Mouse (Mus musculus) cerebellum, adult 11 months (tissue): ENCODE data around the gene Cux1.

Experiments used
- DNase-seq: peaks from one replicate; pipeline ENCODE4 v3.0.0; 2022

Gene Cux1

GRCm38 (mm10) chr5:136420342-136420741 is 146.9 kb downstream of the Cux1 start:
- no peak for DNase-seq

- no peak for DNase-seq
Measured at GRCm38 (mm10) chr5:136417891-136418290, 149.4 kb downstream of the Cux1 start.

GRCm38 (mm10) chr5:136414479-136414878 is 152.8 kb downstream of the Cux1 start:
- no peak for DNase-seq

- DNase-seq, result no peak
Measured at GRCm38 (mm10) chr5:136410681-136411181, 156.6 kb downstream of the Cux1 start.

- DNase-seq, result no peak
Measured at GRCm38 (mm10) chr5:136406357-136406756, 160.9 kb downstream of the Cux1 start.

- no peak for DNase-seq
Measured at GRCm38 (mm10) chr5:136403565-136403961, 163.7 kb downstream of the Cux1 start.

GRCm38 (mm10) chr5:136402622-136403564 is 164.4 kb downstream of the Cux1 start:
- no peak for DNase-seq

- DNase-seq, result no peak
Measured at GRCm38 (mm10) chr5:136398706-136399105, 168.6 kb downstream of the Cux1 start.

- no peak for DNase-seq
Measured at GRCm38 (mm10) chr5:136396699-136397098, 170.6 kb downstream of the Cux1 start.

- DNase-seq, result no peak
Measured at GRCm38 (mm10) chr5:136396256-136396655, 171.0 kb downstream of the Cux1 start.

- no peak for DNase-seq
Measured at GRCm38 (mm10) chr5:136395600-136396195, 171.6 kb downstream of the Cux1 start.

GRCm38 (mm10) chr5:136394517-136395212 is 172.6 kb downstream of the Cux1 start:
- DNase-seq, result no peak

GRCm38 (mm10) chr5:136393621-136394020 is 173.7 kb downstream of the Cux1 start:
- no peak for DNase-seq

- DNase-seq, result no peak
Measured at GRCm38 (mm10) chr5:136386757-136387156, 180.5 kb downstream of the Cux1 start.

- no peak for DNase-seq
Measured at GRCm38 (mm10) chr5:136385161-136385560, 182.1 kb downstream of the Cux1 start.

GRCm38 (mm10) chr5:136382261-136383005 is 184.9 kb downstream of the Cux1 start:
- no peak for DNase-seq

GRCm38 (mm10) chr5:136379405-136379804 is 187.9 kb downstream of the Cux1 start:
- DNase-seq, result no peak

- DNase-seq, result peak; percentile 27
Measured at GRCm38 (mm10) chr5:136377101-136377500, 190.2 kb downstream of the Cux1 start.

GRCm38 (mm10) chr5:136375350-136375749 is 191.9 kb downstream of the Cux1 start:
- no peak for DNase-seq

GRCm38 (mm10) chr5:136372276-136372675 is 195.0 kb downstream of the Cux1 start:
- no peak for DNase-seq

- no peak for DNase-seq
Measured at GRCm38 (mm10) chr5:136363421-136363820, 203.9 kb downstream of the Cux1 start.

- no peak for DNase-seq
Measured at GRCm38 (mm10) chr5:136362473-136363230, 204.6 kb downstream of the Cux1 start.
